Mouse (Mus musculus): Measurements from ENCODE around the gene Ugt1a7c. TPM values are rescaled to one million over a fixed set of nuclear protein-coding genes. Genes with fewer than 3 reads are reported as not detected.

The Ugt1a7c gene
- polyA plus RNA-seq, 1 experiment from 2014 or later = 0.36 TPM

DNA sequence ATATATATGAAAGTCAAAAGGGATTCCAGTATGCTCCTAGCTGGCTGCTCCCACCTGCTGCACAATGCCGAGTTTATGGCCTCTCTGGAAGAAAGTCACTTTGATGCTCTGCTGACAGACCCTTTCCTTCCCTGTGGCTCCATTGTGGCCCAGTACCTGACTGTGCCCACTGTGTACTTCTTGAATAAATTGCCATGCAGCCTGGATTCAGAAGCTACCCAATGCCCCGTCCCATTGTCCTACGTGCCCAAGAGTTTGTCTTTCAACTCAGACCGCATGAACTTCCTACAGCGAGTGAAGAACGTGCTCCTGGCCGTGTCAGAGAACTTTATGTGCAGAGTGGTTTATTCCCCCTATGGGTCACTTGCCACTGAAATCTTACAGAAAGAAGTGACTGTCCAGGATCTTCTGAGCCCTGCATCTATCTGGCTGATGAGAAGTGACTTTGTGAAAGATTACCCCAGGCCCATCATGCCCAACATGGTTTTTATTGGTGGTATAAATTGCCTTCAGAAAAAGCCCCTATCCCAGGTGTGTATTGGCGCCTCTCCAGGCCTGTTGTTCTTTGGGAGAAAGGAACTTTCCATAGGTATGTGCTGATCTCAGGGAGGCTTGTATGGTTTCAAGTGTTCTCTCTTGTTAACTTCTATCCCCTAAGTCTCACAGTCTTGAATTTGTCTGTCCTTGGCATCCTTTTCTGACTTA, 117.6 kb downstream of the Ugt1a7c start:
- no peaks in the 10 kb centered on the region for H3K4me1 ChIP-seq
- no peaks in the 10 kb centered on the region for H3K36me3 ChIP-seq (replicated peaks)
- H3K9me3 ChIP-seq = peaks cover 52% of the 10 kb centered on the region
- 63% methylated on average over 8 of the region's 8 CpGs for WGBS
- H3K27me3 ChIP-seq (replicated peaks; ENCODE audit: low read depth, poor library complexity, severe bottlenecking) = no peaks in the 10 kb centered on the region
- H3K27ac ChIP-seq (replicated peaks) = no peak overlapping the region
- no peak for DNase-seq (ENCODE audit: low spot score)
- no peak overlapping the region for H3K4me3 ChIP-seq

DNA sequence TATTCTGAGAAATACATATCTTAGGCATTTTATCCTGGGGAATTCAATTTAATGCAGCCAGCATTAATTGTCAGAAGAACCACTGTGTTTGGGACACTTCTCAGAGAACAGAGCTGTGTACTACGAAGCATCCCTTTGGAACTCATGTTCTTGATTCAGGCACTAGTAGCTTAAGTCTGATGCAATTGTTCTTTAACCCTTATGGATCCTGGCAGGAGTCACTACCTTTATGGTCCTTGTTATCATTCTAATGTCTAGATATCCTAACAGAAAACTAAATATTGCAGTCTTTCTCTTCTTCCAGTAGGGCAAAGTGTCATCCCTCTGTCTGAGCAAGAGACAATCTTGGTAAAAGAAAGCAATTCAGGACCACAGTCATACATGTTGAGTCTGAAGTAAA, 118.2 kb downstream of the Ugt1a7c start:
- Histone ChIP-seq H3K27me3 (replicated peaks; ENCODE audit: low read depth, poor library complexity, severe bottlenecking) (no peaks in the 10 kb centered on the region), H3K4me1 (no peaks in the 10 kb centered on the region), H3K4me3 (no peak overlapping the region), H3K36me3 (replicated peaks) (no peaks in the 10 kb centered on the region), H3K27ac (replicated peaks) (no peak overlapping the region), H3K9me3 (peaks cover 52% of the 10 kb centered on the region)
- DNase-seq (ENCODE audit: low spot score) = no peak
- 84% methylated on average over 1 of the region's 1 CpGs for WGBS

GRCm38 (mm10) chr1:88213766-88214461, 119.1 kb downstream of the Ugt1a7c start:
- no peak overlapping the region for H3K27ac ChIP-seq (replicated peaks)
- peaks cover 52% of the 10 kb centered on the region for H3K9me3 ChIP-seq
- WGBS = 84% methylated on average over 2 of the region's 2 CpGs
- no peak overlapping the region for H3K4me3 ChIP-seq
- H3K27me3 ChIP-seq (replicated peaks; ENCODE audit: low read depth, poor library complexity, severe bottlenecking) = no peaks in the 10 kb centered on the region
- H3K36me3 ChIP-seq (replicated peaks) = no peaks in the 10 kb centered on the region
- H3K4me1 ChIP-seq = no peaks in the 10 kb centered on the region
- no peak for DNase-seq (ENCODE audit: low spot score)

GRCm38 (mm10) chr1:88214462-88214952, 119.6 kb downstream of the Ugt1a7c start:
- 81% methylated on average over 2 of the region's 2 CpGs for WGBS
- Histone ChIP-seq H3K27me3 (replicated peaks; ENCODE audit: low read depth, poor library complexity, severe bottlenecking) (no peaks in the 10 kb centered on the region), H3K36me3 (replicated peaks) (no peaks in the 10 kb centered on the region), H3K27ac (replicated peaks) (no peak overlapping the region), H3K4me3 (no peak overlapping the region), H3K4me1 (no peaks in the 10 kb centered on the region), H3K9me3 (peaks cover 52% of the 10 kb centered on the region)
- no peak for DNase-seq (ENCODE audit: low spot score)

GRCm38 (mm10) chr1:88215466-88216380, 120.9 kb downstream of the Ugt1a7c start:
- WGBS = 71% methylated on average over 10 of the region's 10 CpGs
- Histone ChIP-seq H3K27me3 (replicated peaks; ENCODE audit: low read depth, poor library complexity, severe bottlenecking) (no peaks in the 10 kb centered on the region), H3K36me3 (replicated peaks) (no peaks in the 10 kb centered on the region), H3K4me3 (no peak overlapping the region), H3K9me3 (peaks cover 50% of the 10 kb centered on the region), H3K27ac (replicated peaks) (no peak overlapping the region), H3K4me1 (no peaks in the 10 kb centered on the region)
- DNase-seq (ENCODE audit: low spot score) = peak; percentile 11

DNA sequence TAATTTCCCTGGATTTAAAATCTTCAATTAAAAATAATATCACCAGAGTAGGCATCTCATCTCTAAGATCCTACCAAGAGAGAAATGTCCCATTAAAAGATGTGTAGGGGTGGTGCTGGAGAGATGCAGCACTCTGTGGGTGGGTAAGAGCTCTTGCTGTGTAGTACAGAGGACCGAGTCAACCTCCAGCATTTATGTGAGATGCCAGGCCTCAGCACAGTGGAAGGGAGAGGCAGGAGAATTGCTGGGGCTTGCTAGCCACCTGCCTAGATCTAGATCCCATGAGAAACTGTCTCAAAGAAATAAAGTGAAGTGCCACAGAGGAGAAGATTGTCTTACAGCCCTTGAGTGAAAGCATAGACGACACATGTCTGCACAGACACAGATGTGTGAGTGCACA, 121.7 kb downstream of the Ugt1a7c start:
- DNase-seq (ENCODE audit: low spot score) = no peak
- H3K9me3 ChIP-seq = peaks cover 46% of the 10 kb centered on the region
- no peaks in the 10 kb centered on the region for H3K36me3 ChIP-seq (replicated peaks)
- H3K4me1 ChIP-seq = no peaks in the 10 kb centered on the region
- no peak overlapping the region for H3K27ac ChIP-seq (replicated peaks)
- WGBS = 66% methylated on average over 2 of the region's 2 CpGs
- no peaks in the 10 kb centered on the region for H3K27me3 ChIP-seq (replicated peaks; ENCODE audit: low read depth, poor library complexity, severe bottlenecking)
- H3K4me3 ChIP-seq = no peak overlapping the region

DNA sequence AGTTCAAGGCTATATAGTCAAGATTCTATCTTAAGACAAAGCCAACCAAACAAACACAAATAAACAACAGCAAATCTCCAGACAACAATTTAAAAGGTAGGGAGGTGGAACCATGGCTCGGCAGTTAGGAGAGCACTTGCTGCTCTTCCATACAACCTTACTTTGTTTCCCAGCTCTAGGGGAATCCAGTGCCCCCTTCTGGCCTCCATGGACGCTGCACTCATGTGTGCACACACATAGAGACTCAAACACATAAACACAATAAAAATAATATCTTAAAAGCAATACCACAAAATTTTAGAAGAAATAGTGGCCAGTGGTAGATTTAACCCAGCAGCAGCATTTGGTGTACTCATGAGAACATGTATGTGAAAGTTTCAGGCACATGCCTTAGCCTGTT, 122.3 kb downstream of the Ugt1a7c start:
- Histone ChIP-seq H3K36me3 (replicated peaks) (no peaks in the 10 kb centered on the region), H3K4me1 (no peaks in the 10 kb centered on the region), H3K9me3 (peaks cover 40% of the 10 kb centered on the region), H3K27me3 (replicated peaks; ENCODE audit: low read depth, poor library complexity, severe bottlenecking) (no peaks in the 10 kb centered on the region), H3K27ac (replicated peaks) (no peak overlapping the region), H3K4me3 (no peak overlapping the region)
- no peak for DNase-seq (ENCODE audit: low spot score)
- 65% methylated on average over 2 of the region's 2 CpGs for WGBS

GRCm38 (mm10) chr1:88217576-88217975, 122.7 kb downstream of the Ugt1a7c start:
- Histone ChIP-seq H3K4me3 (no peak overlapping the region), H3K36me3 (replicated peaks) (no peaks in the 10 kb centered on the region), H3K9me3 (peaks cover 36% of the 10 kb centered on the region), H3K27me3 (replicated peaks; ENCODE audit: low read depth, poor library complexity, severe bottlenecking) (no peaks in the 10 kb centered on the region), H3K4me1 (no peaks in the 10 kb centered on the region), H3K27ac (replicated peaks) (no peak overlapping the region)
- DNase-seq (ENCODE audit: low spot score) = no peak
- WGBS = 41% methylated on average over 3 of the region's 3 CpGs

GRCm38 (mm10) chr1:88218051-88218450, 123.2 kb downstream of the Ugt1a7c start:
- 74% methylated on average over 9 of the region's 9 CpGs for WGBS
- peak; percentile 14 for DNase-seq (ENCODE audit: low spot score)
- Histone ChIP-seq H3K27ac (replicated peaks) (no peak overlapping the region), H3K4me1 (no peaks in the 10 kb centered on the region), H3K9me3 (peaks cover 31% of the 10 kb centered on the region), H3K36me3 (replicated peaks) (no peaks in the 10 kb centered on the region), H3K4me3 (no peak overlapping the region), H3K27me3 (replicated peaks; ENCODE audit: low read depth, poor library complexity, severe bottlenecking) (no peaks in the 10 kb centered on the region)

- H3K36me3 ChIP-seq (replicated peaks) = no peaks in the 10 kb centered on the region
- no peaks in the 10 kb centered on the region for H3K27me3 ChIP-seq (replicated peaks; ENCODE audit: low read depth, poor library complexity, severe bottlenecking)
- 51% methylated on average over 4 of the region's 4 CpGs for WGBS
- H3K27ac ChIP-seq (replicated peaks) = no peak overlapping the region
- peak; percentile 11 for DNase-seq (ENCODE audit: low spot score)
- H3K9me3 ChIP-seq = peaks cover 26% of the 10 kb centered on the region
- no peak overlapping the region for H3K4me3 ChIP-seq
- no peaks in the 10 kb centered on the region for H3K4me1 ChIP-seq
Observed at GRCm38 (mm10) chr1:88218591-88218990, 123.7 kb downstream of the Ugt1a7c start.

DNA sequence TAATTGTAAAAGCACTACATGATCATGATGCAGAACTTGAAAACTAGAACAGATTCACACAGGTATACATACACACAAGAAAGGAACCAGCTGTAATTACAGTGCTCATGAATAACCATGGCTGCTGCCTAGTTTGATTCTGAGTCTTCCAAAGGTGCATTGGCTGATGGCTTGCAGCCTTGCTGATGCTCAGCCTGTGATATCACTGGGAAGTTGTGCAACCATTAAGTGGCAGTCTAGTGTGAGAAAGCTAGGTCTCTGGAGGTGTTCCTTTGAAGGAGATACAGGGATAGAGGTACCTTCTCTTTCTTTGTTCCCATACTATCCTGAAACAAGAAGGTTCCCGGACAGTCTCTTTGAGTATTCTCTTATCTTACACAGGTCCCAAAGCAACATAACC, 124.2 kb downstream of the Ugt1a7c start:
- H3K27me3 ChIP-seq (replicated peaks; ENCODE audit: low read depth, poor library complexity, severe bottlenecking) = no peaks in the 10 kb centered on the region
- no peak overlapping the region for H3K27ac ChIP-seq (replicated peaks)
- no peaks in the 10 kb centered on the region for H3K4me1 ChIP-seq
- H3K36me3 ChIP-seq (replicated peaks) = no peaks in the 10 kb centered on the region
- DNase-seq (ENCODE audit: low spot score) = no peak
- H3K4me3 ChIP-seq = no peak overlapping the region
- WGBS = 21% methylated on average over 1 of the region's 1 CpGs
- H3K9me3 ChIP-seq = peaks cover 21% of the 10 kb centered on the region

- no peak overlapping the region for H3K4me3 ChIP-seq
- no peaks in the 10 kb centered on the region for H3K27me3 ChIP-seq (replicated peaks; ENCODE audit: low read depth, poor library complexity, severe bottlenecking)
- H3K27ac ChIP-seq (replicated peaks) = no peak overlapping the region
- no peak for DNase-seq (ENCODE audit: low spot score)
- H3K36me3 ChIP-seq (replicated peaks) = no peaks in the 10 kb centered on the region
- no peaks in the 10 kb centered on the region for H3K4me1 ChIP-seq
- peaks cover 10% of the 10 kb centered on the region for H3K9me3 ChIP-seq
Observed at GRCm38 (mm10) chr1:88220336-88220735, 125.5 kb downstream of the Ugt1a7c start.
